Mouse (Mus musculus): ENCODE data around the gene Antxr1. TPM values are rescaled to one million over a fixed set of nuclear protein-coding genes. Genes with fewer than 3 reads are reported as not detected.

Antxr1 gene
- polyA plus RNA-seq, 1 experiment from 2014 or later: 29.1 TPM

DNA sequence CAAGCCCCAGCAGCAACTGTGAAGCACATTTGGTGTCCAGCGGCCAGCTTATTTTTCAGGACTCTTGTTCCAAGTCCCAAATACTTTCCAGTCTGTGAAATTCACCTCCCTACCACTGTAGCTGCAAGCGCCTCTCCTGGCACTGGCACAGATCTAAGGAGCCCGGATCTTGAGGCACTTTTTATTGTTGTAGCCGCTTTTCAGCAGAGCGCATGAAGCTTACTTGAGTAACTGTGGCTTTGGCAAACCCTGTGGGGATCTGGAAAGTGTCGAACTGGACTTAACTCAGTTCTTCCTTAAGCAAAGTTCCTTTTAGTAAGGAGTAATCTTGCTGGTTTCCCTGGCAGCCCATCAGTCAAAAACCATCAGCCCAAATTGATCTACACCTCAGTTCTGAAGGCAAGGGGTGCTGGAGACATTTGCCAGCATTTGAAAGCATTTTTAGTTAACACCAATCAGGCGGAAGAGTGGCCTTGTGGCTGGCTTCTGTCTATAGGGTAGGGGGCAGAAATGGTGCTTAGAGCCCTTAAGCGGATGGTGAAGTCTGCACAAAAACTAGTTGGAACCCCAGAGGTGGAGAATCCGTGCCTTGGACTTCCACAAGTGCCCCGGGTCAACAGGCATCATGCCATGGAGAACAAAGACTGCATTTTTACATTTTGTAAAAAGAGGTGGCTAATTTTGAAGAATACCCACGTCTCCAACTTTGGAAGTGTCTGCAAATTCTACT is 1.1 kb downstream of the Antxr1 start:
- Histone ChIP-seq H3K4me3 (ENCODE audit: low read depth, low read length) (peak overlapping the region; percentile 87), H3K27ac (replicated peaks; ENCODE audit: low read depth, low read length) (peak overlapping the region; percentile 96), H3K27me3 (replicated peaks; ENCODE audit: control insufficient read depth, insufficient read depth, low read length) (no peaks in the 10 kb centered on the region), H3K9me3 (ENCODE audit: control insufficient read depth, low read length) (no peaks in the 10 kb centered on the region), H3K36me3 (ENCODE audit: control insufficient read depth, insufficient read depth, low read length) (no peaks in the 10 kb centered on the region), H3K4me2 (ENCODE audit: low read depth, low read length) (peak overlapping the region; percentile 83), H3K4me1 (ENCODE audit: control insufficient read depth, insufficient read depth, low read length) (peaks cover 32% of the 10 kb centered on the region), H3K9ac (ENCODE audit: low read depth, low read length) (peak overlapping the region; percentile 95)
- WGBS: 3% methylated on average over 11 of the region's 11 CpGs
- DNase-seq (ENCODE audit: low spot score) (peak; percentile 88), ATAC-seq (ENCODE audit: low read depth) (peak; percentile 65)

- Histone ChIP-seq H3K9ac (ENCODE audit: low read depth, low read length) (peak overlapping the region; percentile 95; the same call in 1 of the 2 replicates), H3K36me3 (ENCODE audit: control insufficient read depth, insufficient read depth, low read length) (no peaks in the 10 kb centered on the region), H3K9me3 (ENCODE audit: control insufficient read depth, low read length) (no peaks in the 10 kb centered on the region), H3K4me1 (ENCODE audit: control insufficient read depth, insufficient read depth, low read length) (peaks cover 44% of the 10 kb centered on the region), H3K27me3 (replicated peaks; ENCODE audit: control insufficient read depth, insufficient read depth, low read length) (no peaks in the 10 kb centered on the region), H3K4me3 (ENCODE audit: low read depth, low read length) (peak overlapping the region; percentile 87), H3K27ac (replicated peaks; ENCODE audit: low read depth, low read length) (peak overlapping the region; percentile 67), H3K4me2 (ENCODE audit: low read depth, low read length) (peak overlapping the region; percentile 83)
- DNase-seq (ENCODE audit: low spot score) (peak; percentile 79), ATAC-seq (ENCODE audit: low read depth) (no peak)
- 41% methylated on average over 2 of the region's 2 CpGs for WGBS
Observed at GRCm38 (mm10) chr6:87332380-87332779, 3.2 kb downstream of the Antxr1 start.

DNA sequence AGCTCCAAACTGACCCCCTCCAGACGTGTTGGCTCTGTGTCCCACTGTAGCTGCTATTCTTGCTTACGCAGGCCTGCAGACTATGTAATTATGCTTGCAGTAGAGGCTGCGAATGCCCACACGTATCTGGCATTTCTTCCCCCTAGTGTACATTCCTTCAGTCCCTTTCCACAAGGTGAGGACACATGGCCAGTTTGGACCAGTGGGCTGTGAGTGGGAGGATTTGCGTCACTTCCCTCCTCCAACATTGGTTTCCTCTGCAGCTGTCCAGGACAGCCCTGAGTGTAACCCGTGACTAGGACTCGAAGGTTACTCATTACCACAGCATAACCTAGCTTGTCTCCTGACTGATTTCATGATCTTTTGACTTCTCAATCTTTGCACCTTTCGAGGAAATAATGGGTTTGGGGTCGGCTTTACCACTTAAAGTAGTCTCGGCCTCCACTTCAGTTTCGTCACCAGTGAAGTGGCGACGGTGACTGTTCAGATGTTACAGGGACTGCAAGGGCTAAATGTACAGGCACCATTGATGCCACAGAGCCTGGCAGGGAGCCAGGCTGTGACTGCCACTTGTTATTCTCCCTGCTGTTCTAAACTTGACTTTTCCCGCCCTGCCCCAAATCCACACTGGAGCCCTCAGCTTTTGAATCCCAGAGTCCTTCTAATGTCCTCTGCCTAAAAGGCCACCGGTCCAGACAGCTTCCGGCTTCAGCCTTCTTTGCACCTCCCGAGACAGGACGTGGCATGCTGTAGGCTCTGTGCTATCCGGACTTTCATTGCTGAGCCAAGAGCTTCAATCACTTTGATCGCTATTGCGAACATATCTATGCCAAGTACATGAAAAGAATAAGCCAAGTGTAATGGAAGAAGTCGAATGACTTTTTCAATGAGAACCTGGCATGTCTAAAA is 7.1 kb downstream of the Antxr1 start:
- Histone ChIP-seq H3K27ac (replicated peaks; ENCODE audit: low read depth, low read length) (no peak overlapping the region; the same call in 1 of the 2 replicates), H3K27me3 (replicated peaks; ENCODE audit: control insufficient read depth, insufficient read depth, low read length) (no peaks in the 10 kb centered on the region), H3K4me1 (ENCODE audit: control insufficient read depth, insufficient read depth, low read length) (peaks cover 44% of the 10 kb centered on the region), H3K9ac (ENCODE audit: low read depth, low read length) (no peak overlapping the region), H3K36me3 (ENCODE audit: control insufficient read depth, insufficient read depth, low read length) (0 out of 2 replicates have a peak, but pooled peaks cover 5% of the 10 kb centered on the region), H3K4me3 (ENCODE audit: low read depth, low read length) (no peak overlapping the region), H3K4me2 (ENCODE audit: low read depth, low read length) (no peak overlapping the region), H3K9me3 (ENCODE audit: control insufficient read depth, low read length) (no peaks in the 10 kb centered on the region)
- ATAC-seq (ENCODE audit: low read depth) (no peak; the same call in 1 of the 2 replicates), DNase-seq (ENCODE audit: low spot score) (peak; percentile 30)
- 80% methylated on average over 22 of the region's 22 CpGs for WGBS

DNA sequence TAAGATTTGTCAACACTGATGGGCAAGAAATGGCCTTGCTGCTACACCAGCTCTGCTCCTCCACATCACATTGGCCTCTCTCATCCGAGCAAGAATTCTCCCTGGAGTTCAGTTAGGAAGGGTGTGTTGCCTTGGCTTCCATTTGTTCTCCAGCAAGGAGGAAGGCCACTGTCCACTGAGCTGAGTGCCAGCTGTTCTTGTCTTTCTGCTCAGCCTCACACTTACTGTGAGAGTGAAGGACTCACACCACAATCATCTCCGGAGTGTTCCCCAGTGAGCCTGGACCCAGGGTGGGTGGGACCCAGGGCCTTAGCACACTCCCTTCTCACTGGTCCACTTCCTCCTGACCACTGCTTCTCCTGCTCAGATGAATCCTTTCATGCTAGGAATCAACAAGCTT is 8.7 kb downstream of the Antxr1 start:
- Histone ChIP-seq H3K27ac (replicated peaks; ENCODE audit: low read depth, low read length) (no peak overlapping the region), H3K9me3 (ENCODE audit: control insufficient read depth, low read length) (no peaks in the 10 kb centered on the region), H3K9ac (ENCODE audit: low read depth, low read length) (no peak overlapping the region), H3K4me3 (ENCODE audit: low read depth, low read length) (no peak overlapping the region), H3K4me2 (ENCODE audit: low read depth, low read length) (no peak overlapping the region), H3K4me1 (ENCODE audit: control insufficient read depth, insufficient read depth, low read length) (peaks cover 33% of the 10 kb centered on the region), H3K27me3 (replicated peaks; ENCODE audit: control insufficient read depth, insufficient read depth, low read length) (no peaks in the 10 kb centered on the region), H3K36me3 (ENCODE audit: control insufficient read depth, insufficient read depth, low read length) (0 out of 2 replicates have a peak, but pooled peaks cover 5% of the 10 kb centered on the region)
- DNase-seq (ENCODE audit: low spot score): no peak
- ATAC-seq (ENCODE audit: low read depth): no peak
- 88% methylated on average over 2 of the region's 2 CpGs for WGBS

GRCm38 (mm10) chr6:87323381-87323780 is 12.2 kb downstream of the Antxr1 start:
- Histone ChIP-seq H3K9ac (ENCODE audit: low read depth, low read length) (no peak overlapping the region), H3K36me3 (ENCODE audit: control insufficient read depth, insufficient read depth, low read length) (0 out of 2 replicates have a peak, but pooled peaks cover 5% of the 10 kb centered on the region), H3K4me1 (ENCODE audit: control insufficient read depth, insufficient read depth, low read length) (peaks cover under 1% of the 10 kb centered on the region; the same call in 1 of the 2 replicates), H3K9me3 (ENCODE audit: control insufficient read depth, low read length) (no peaks in the 10 kb centered on the region), H3K27ac (replicated peaks; ENCODE audit: low read depth, low read length) (no peak overlapping the region), H3K4me3 (ENCODE audit: low read depth, low read length) (no peak overlapping the region), H3K27me3 (replicated peaks; ENCODE audit: control insufficient read depth, insufficient read depth, low read length) (no peaks in the 10 kb centered on the region), H3K4me2 (ENCODE audit: low read depth, low read length) (no peak overlapping the region)
- 90% methylated on average over 2 of the region's 2 CpGs for WGBS
- DNase-seq (ENCODE audit: low spot score) (no peak), ATAC-seq (ENCODE audit: low read depth) (no peak)

DNA sequence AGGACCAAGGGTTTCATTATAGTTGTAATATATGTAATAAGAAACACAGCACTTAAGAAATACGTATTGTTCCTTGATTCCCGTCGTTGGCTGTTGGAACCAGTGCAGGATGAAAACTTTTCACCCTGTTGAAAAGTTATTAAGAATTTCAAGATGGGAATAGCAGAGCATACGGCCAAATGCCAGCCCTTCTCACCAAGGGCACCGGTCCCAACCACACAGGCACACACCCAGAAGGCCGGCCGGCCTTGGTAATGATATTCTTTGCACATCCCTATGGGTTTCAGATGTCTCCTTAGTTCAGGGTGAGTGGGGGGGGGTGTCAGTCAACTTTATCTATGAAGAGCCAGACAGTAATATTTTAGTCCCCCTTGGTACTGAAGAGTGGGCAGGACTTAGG is 17.0 kb downstream of the Antxr1 start:
- Histone ChIP-seq H3K36me3 (ENCODE audit: control insufficient read depth, insufficient read depth, low read length) (no peaks in the 10 kb centered on the region), H3K27ac (replicated peaks; ENCODE audit: low read depth, low read length) (no peak overlapping the region), H3K4me2 (ENCODE audit: low read depth, low read length) (no peak overlapping the region), H3K9ac (ENCODE audit: low read depth, low read length) (no peak overlapping the region), H3K4me3 (ENCODE audit: low read depth, low read length) (no peak overlapping the region), H3K9me3 (ENCODE audit: control insufficient read depth, low read length) (no peaks in the 10 kb centered on the region), H3K4me1 (ENCODE audit: control insufficient read depth, insufficient read depth, low read length) (peaks cover 16% of the 10 kb centered on the region; the same call in 1 of the 2 replicates), H3K27me3 (replicated peaks; ENCODE audit: control insufficient read depth, insufficient read depth, low read length) (no peaks in the 10 kb centered on the region)
- 85% methylated on average over 7 of the region's 7 CpGs for WGBS
- DNase-seq (ENCODE audit: low spot score) (no peak), ATAC-seq (ENCODE audit: low read depth) (no peak)

GRCm38 (mm10) chr6:87316966-87317365 is 18.7 kb downstream of the Antxr1 start:
- Histone ChIP-seq H3K9ac (ENCODE audit: low read depth, low read length) (no peak overlapping the region), H3K4me3 (ENCODE audit: low read depth, low read length) (no peak overlapping the region), H3K27ac (replicated peaks; ENCODE audit: low read depth, low read length) (no peak overlapping the region), H3K27me3 (replicated peaks; ENCODE audit: control insufficient read depth, insufficient read depth, low read length) (no peaks in the 10 kb centered on the region), H3K36me3 (ENCODE audit: control insufficient read depth, insufficient read depth, low read length) (peaks cover 4% of the 10 kb centered on the region), H3K4me1 (ENCODE audit: control insufficient read depth, insufficient read depth, low read length) (peaks cover 16% of the 10 kb centered on the region; the same call in 1 of the 2 replicates), H3K9me3 (ENCODE audit: control insufficient read depth, low read length) (no peaks in the 10 kb centered on the region), H3K4me2 (ENCODE audit: low read depth, low read length) (no peak overlapping the region)
- WGBS: 63% methylated on average over 8 of the region's 8 CpGs
- no peak for ATAC-seq (ENCODE audit: low read depth)
- DNase-seq (ENCODE audit: low spot score): peak; percentile 75

GRCm38 (mm10) chr6:87312761-87313160 is 22.9 kb downstream of the Antxr1 start:
- WGBS: 80% methylated on average over 4 of the region's 4 CpGs
- Histone ChIP-seq H3K4me2 (ENCODE audit: low read depth, low read length) (no peak overlapping the region), H3K4me1 (ENCODE audit: control insufficient read depth, insufficient read depth, low read length) (peaks cover 12% of the 10 kb centered on the region; the same call in 1 of the 2 replicates), H3K9ac (ENCODE audit: low read depth, low read length) (no peak overlapping the region), H3K9me3 (ENCODE audit: control insufficient read depth, low read length) (no peaks in the 10 kb centered on the region), H3K36me3 (ENCODE audit: control insufficient read depth, insufficient read depth, low read length) (peaks cover 45% of the 10 kb centered on the region), H3K27ac (replicated peaks; ENCODE audit: low read depth, low read length) (no peak overlapping the region), H3K4me3 (ENCODE audit: low read depth, low read length) (no peak overlapping the region), H3K27me3 (replicated peaks; ENCODE audit: control insufficient read depth, insufficient read depth, low read length) (no peaks in the 10 kb centered on the region)
- DNase-seq (ENCODE audit: low spot score) (no peak), ATAC-seq (ENCODE audit: low read depth) (no peak)
